Mouse (Mus musculus) ES-Bruce4 (cell line): ENCODE data around the gene H1fx.

ENCODE experiments used
- CTCF ChIP-seq: IDR thresholded peaks from one replicate; pipeline ENCODE4 v1.8.1; 2011; ENCODE audit warnings: low read depth, low read length
- EP300 ChIP-seq: IDR thresholded peaks from 2 replicates; pipeline ENCODE4 v1.6.1; 2011; ENCODE audit warnings: low read depth, low read length; ENCODE audit not compliant: insufficient read depth

GRCm38 (mm10) chr6:87996606-87997005 is 15.2 kb upstream of the H1fx start:
- no peak for TF ChIP-seq EP300
- TF ChIP-seq CTCF = no peak
